Mouse (Mus musculus): ENCODE measurements around the gene Ankrd22. TPM values are rescaled to one million over a fixed set of nuclear protein-coding genes. Genes with fewer than 3 reads are reported as not detected.

Gene Ankrd22
- total RNA-seq, 2 experiments from 2014 or later = not detected

DNA sequence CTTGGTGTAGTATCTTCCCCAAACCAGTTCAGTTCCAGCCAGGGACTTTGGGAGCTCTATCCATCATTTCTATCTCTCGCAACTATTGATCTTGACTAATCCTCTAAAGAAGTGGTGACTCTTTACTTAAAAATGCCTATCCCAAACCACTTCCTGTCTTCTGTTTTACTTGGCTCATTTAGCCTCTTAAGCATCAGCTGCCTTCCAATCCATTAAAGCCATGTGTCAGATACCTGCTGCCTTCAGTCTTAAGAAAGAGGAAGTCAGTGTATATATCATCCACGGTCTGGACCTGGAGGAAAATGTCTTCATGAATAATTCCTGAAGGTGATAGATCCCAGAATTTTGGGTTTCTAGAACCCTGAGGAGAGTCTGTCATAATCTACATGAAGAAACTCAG is 14.5 kb upstream of the Ankrd22 start:
- DNase-seq = no peak

DNA sequence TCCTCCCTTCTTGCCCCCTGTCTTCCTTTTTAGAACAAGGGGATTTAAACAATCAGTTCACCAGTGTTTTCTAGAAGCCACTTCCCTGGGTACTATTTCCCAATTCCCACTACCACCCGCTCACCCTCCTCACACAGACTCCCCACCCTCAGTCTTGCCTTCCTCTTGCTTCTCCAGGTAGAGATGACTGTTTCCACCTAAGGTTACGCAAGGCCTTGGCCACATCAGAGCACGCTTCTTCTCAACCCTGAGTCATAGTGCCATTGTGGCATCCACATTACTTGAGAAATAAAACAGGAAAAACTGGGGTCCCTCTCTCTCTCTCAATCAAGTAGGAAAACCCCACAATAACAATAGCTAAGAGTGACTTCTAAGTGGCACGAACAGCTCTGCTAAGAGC is 13.3 kb upstream of the Ankrd22 start:
- no peak for DNase-seq

DNA sequence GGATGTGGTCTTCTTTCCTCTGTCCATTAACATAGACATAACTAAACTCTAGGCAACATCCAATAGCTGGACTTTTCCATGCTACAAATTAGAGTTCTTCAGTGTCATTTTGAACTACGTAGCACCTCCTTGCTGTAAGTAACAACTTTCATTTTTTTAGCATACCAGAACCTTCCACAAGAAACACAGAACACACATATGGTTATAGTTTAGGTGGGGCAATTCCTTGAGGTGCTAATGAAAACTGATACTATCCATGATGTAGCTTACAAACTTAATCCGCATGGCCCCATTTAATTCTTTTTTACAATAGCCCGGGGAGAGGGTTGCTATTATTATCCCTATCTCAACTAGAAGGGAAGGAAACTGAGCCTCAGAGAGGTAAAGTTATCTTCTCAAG is 8.2 kb upstream of the Ankrd22 start:
- DNase-seq = no peak

DNA sequence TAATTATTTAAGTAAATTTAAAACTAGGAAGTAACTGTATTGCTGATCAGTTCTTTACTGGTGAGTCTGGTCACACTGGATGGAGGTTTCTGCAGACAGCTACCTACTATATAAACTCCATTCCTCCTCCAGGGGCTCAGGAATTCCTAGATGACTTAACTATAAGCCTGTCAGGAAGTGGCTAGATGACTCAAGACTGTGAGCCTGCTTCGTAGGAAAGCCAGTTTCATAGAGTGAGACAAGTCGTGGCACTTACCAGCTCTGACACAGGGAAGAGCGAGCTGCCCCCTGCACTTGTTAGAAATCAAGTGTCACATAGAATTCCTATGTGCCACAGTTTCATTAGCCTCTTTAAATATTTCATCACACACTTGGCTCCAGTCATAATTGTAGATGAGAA is 5.3 kb upstream of the Ankrd22 start:
- no peak for DNase-seq

DNA sequence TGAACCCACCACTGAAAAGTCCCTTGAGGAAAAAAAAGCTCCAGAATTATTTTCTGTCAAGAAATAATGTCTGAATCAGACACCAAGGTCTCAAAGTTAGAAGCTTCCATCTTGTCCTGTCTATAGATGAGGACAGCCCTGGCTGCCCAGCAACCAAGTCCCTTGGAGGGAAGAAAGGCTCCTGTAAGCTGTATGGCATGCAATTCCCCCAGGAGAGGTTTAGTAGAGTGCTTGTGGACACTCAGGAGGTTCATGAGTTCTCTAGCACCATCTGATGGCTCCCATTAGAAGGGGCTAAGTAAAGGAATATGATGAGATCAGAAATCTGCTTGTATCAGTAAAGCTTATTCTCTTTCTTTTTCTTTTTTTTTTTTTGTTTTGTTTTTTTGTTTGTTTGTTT is 3.3 kb upstream of the Ankrd22 start:
- no peak for DNase-seq

DNA sequence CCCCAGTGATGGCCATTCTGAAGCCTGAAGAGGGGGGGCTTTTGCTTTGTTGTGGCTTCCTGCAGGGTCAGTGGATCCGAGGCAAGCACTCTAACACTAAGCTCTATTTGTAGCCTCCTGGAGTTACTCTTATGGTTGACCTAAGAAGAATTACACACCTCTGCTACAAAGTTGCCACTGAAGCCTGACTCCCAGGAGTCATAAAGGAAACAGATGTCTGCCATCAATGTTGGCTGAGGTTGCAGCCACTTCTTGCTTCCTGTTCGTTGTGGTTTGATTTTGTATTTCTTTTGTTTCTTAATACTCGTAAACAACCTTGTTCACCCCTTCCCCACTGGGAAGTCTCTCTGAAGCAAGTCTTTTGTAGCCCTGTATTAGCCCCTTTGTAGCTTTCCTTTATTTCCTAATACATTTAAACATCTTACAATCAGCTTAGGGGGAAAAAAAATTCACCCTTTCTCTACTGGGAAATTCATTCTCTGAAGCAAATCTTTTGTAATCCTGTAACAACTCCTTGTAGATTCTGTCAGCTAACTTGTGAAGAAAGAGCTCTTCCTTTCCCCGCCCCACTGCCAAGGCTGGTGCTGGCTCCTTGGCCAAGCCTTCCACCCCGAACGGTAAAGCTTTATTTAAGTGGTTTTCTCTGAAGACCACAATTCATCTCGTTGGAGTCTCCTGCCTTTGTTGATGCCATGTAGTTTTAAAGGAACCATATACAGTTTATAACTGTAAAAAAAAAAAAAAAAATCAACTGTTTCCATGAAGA is 2.2 kb upstream of the Ankrd22 start:
- DNase-seq = no peak

DNA sequence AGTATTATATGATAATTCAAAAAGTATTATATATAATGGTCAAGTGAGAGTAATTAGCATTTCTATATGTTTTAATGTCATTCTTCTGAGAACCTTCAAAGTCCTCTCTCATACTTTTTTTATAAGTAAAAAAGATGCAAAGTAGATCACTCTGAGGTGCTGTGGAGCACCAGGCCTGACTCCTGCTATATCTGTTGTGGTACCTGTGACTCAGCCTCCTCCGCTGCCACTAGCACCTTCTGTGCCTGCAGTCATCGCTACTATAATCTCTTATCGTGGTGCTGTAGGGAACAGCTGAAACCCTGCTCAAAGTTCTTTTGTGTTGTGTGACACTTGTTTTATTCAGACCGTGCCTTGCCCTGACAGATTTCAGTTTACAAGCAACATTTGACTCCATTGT is 533 bp upstream of the Ankrd22 start:
- DNase-seq = no peak

DNA sequence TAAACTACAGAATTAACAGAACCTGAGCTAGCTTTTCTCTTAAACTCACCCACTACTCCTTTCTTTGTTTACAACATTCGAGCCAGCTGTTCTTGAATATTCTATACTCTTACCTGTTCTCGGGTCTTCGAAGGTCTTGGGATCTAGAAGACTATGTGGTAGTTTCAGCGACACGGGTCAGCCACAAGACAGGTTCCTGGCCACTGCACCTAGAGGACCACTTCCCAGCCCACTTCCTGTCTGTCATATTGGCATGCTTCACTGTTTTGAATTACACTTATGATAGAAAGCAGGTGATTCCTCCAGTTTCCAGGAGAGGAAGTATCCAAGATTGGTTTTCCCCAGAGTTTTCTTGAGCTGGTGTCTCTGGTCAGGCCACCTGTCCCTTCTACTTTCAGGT is 3.2 kb downstream of the Ankrd22 start:
- no peak for DNase-seq

DNA sequence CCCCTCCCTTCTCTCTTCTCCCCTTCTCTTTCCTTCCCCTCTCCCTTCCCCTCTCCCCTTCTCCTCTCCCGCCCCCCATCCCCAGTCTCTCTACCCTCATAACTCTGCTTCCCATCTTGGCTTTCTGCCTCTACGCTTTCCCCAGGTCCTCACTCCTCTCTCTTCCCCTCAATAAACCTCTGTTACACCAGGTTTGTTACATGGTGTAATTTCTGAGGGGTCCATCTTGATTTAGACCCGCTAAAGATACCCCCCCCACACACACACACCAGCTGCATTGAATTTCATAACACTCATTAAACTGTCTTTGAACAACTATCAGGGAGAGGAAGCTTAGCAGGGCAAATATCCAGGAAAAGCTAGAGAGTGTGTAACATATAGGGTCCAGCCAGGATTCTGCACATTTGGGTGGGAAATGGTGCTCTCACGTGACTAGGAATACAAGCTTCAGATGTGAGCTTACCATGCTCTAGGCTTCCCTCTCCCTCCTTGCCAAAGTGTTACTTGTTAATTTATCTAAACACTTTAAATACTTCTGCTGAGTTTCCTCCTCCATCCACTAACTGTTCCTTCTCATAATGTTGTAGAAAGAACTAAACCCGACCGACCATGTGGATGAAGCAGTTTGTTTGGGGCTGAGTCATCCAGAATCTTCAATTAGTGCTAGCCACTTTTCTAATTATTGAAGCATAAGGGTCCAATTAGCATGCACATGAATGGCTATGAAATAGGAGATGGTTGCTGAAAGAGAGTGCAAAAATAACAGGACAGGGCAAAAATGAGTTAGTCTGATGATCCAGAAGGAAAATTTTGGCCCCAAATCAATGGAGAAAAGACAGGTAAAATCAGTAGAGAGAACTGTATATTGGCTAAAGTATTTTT is 12.3 kb downstream of the Ankrd22 start:
- DNase-seq = no peak

DNA sequence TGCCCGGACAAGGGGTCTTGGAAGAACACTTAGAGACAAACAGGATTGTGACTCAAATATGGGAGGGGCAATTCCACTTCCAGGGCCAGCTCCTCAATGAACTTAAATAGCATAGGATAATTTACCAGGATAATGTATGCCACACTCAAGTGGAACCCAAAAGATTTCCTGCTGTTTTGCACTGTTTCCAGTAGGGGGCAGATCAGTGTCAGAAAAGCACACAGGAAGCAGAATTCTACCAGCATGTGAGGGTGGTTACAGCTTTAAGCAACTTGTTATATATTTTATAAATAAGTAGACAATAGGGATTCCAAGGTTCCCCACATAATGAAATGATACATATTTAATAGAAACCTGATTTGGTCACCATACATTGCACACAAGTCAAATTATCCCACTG is 13.9 kb downstream of the Ankrd22 start:
- no peak for DNase-seq

DNA sequence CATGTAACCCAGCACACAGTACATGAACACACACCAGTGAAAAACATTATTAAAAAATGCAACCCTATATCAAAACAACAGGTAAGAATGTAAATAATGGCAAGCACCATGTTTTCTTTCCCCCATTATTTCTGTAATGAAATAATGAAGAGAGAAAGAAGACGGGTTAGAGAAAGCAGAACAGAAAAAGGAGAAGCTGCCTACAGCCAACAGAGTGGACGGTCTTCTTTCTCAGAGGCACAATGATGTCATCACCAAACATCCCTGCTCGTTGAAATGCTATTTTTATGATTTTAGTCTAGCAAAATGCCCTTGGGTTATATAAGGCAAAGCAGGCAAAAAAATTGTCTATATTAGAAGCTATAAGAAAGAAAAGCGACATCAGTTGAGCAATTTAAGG is 17.4 kb downstream of the Ankrd22 start:
- DNase-seq = no peak

DNA sequence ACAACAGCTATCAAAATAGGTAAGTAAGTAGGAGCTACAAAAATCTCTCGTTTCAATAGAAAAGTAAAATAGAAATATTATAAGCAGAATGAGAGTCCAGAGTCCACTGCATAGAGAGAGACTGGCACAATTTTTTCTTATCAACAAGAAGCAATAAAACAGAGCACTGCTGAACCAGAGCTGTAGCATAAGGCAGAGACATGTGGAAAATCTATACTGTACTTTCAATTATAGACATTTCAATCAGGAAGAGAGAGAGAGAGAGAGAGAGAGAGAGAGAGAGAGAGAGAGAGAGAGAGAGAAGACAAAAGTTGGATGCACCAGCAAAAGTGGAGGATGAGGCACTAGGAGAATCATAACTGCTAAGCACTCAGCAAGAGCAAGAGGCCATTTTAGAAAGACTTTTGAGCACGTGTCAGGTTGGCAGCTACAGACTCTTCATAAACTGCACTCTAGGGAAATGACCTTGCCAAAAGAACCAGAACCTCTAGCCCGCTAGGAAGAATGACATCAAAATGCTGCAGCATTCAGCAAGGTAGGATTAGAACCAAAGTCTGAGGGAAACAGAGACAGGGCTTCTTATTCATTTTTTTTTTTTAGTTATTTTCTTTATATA is 26.3 kb downstream of the Ankrd22 start:
- no peak for DNase-seq

DNA sequence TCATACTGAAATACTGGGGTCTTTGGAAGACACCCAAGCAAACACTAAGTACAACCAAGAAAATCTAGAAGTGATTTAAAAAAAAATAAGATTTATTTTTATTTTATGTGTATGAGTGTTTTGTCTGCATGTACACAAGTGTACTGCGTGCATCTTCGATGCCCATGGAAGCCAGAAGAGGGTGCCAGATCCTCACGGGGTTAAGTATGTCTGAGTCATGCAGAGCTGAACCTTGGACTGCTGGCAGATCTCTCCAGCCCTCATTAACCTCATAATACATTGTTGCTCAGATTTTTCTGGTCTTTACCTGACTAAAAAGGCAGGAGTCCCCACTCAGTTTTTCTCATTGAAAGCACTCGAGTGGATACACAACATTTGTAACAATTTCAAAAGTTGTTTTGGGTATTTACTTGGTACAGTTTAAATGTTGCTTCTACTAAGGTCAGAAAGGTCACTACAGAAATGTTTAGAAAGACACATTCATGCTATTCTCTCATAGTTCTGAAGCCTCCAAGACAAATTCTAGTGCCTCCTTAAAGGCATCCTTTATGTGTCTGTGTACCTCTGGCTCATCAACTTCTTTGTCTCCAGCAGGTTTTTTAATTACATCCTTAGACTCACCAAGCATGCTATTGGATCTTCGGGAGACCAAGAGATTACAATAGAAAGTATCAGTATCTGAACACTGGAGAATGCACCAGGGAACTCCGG is 27.0 kb downstream of the Ankrd22 start:
- no peak for DNase-seq

DNA sequence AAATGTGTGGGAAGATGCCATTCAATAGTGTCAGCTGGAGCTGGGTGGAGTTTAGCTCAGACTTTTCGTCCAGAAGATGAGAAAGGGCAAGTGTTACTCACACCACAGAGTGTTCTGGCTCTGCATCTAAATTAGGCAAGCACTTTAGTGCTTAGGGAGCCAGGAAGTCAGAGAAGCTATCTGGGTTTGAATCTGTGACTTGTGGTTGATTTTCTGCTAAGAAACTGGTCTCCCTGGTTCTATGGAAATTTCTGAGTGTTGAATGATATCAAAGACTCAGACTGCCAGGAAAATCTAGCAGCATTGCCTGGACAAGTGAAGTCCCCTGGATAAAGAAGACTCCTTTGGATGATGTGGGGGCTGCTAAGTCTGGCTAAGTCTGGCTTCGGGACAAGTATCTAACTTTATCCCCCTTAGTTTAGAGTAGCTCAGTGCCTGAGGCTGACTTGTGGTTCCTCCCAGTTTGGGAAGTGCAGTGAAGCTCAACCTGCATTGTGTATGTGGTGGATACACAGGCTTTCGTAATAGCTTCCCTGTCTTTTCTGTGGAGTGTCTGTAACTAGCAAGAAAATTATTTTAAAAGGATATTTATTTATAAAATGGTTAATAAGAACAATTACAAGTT is 45.6 kb downstream of the Ankrd22 start:
- DNase-seq = no peak

DNA sequence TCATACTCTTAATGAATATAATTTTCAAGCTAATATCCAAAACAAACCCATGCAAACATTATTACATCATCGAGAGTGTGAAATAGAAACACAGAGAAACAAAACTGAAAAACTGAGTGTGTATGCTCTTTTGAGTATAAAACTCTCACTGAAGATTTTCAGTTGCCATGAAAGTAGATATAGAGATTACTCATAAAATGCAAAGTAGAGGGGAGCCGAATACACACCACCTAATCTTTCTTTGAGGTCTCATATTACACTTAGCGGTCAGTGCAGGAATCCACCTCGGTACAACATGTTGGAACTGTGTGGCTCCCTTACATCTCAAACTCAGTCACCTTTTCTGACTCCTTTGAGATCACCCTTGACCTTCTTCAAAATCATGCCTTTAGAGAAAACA is 46.2 kb downstream of the Ankrd22 start:
- no peak for DNase-seq

DNA sequence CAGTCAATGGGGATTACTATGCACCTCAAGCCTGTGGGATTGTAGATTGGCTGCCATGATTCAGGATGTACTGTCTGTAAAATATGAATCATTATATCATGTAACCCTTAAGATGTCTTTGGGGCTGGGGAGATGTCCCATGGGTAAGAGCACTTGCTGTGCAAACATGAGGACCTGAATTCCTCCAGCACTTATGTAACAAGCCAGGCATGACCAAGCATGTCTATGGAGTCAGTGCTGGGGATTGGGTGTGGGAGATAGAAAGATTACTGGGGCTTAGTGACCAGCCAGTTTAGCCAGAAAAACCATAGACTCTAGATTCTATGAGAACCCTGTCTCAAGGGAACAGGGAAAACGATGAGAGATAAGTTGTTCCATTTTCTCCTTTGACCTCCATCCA is 46.8 kb downstream of the Ankrd22 start:
- DNase-seq = no peak

DNA sequence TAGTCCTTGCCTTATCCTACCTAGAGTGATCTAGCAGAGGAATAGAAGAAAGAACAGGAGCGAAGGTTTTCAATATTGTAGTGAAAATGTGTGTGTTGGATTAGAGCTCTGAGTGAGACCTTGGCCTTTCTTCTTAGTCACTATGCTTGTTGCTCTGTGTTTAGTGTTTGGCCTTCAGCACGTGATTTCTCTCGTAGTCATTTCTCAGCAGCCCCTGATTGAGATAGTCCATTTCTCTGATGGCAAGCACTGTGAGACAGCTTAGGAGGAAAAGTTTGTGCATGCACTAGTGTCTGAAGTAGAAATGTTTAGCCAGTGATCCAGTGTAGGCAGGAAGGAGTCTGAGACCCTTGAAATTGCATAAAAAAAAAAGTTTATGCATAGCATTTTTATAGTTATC is 61.0 kb downstream of the Ankrd22 start:
- no peak for DNase-seq

DNA sequence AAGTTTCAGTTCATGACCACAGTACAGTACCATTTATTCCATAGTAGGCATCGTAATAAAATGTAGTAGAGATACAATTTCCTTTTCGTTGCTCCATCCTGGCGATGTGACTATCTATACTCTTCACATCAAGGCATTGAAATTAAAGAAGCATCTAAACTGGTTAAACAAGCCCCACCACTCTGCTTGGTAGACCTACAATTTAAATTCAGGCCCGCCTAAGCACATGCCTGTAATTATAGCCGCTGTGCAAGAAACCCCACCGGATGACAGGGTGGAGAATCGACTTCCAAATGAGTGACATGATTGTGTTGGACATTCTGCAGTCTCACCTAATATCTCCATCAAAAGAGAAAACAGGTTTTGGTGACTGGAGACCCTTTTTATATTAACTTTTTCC is 64.0 kb downstream of the Ankrd22 start:
- no peak for DNase-seq

DNA sequence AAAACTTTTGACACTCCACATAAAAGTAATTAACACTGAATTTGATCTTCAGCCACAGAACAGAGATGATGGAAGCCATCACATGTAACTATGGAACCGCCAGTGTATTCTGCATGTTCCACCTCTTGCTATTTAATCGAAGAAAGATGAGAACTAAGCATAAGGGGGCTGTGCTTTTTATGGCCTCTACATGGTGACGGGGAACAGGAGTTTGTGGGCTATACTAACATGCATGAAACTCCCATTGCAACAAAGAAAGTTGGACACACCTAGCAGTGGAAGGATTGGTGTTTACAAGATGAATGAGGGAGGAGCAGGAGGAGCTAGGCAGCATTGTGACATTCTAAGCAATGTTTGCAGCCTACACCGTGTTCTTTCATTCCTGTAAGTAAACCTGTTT is 65.2 kb downstream of the Ankrd22 start, which contains the start of gene Lipm:
Lipm (plus strand) TSS at position 301 of the 400 bp plus-strand sequence.
- DNase-seq = no peak

DNA sequence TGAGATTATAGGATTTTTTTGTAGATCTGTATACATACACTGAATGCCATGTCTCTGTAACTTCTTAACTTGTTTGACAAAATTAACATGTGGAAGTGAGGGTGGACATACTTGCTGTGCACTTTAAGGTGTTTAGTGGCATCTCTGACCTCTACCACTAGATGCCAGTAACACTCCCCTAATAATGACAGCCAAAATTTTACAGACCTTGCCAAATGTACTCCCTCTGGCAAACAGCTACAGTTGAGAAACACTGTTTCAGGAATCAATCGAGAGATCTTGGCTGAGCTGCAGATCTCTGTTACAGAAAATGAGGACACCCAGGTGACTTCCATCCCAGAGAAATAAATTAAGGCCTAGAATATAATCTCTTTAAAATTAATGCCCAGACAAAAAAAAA is 69.6 kb downstream of the Ankrd22 start:
- DNase-seq = no peak

DNA sequence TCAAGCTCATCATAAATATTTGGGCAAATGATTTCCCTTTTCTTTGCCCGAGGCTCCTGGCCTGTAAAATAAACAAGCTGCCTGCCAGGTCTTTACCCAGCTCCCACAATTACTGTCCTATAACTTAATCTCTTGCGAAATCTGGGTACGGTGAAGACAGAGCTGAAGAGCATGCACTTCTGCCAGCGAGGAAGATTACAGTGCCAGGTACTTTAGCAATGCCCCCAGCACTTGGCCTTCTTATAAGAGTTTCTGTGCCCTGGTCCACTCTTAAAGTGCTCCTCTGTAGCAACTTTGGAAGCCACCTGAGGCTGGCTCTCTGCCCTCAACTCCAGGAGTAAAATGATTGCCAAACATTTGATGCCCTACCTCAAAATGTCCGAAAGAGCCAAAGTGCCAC is 70.5 kb downstream of the Ankrd22 start:
- DNase-seq = no peak

Measured in gastrocnemius, postnatal 10 days (tissue).